Mouse (Mus musculus): Measurements from ENCODE around the gene Kcnn3. TPM values are rescaled to one million over a fixed set of nuclear protein-coding genes. Genes with fewer than 3 reads are reported as not detected.

Gene Kcnn3
- total RNA-seq, 2 experiments from 2014 or later = 3.3 to 6.0 TPM

- no peak for DNase-seq
- intact Hi-C loops (cut with DNase I; ENCODE audit: low total_unique reads) = loop anchor here (2.0 kb wide), 1 partner anchor 175 kb away; no protein-coding TSS in a partner anchor
Measured at GRCm38 (mm10) chr3:89512225-89512624, 7.7 kb upstream of the Kcnn3 start.

- no peak for DNase-seq
- intact Hi-C loops (cut with DNase I; ENCODE audit: low total_unique reads) = no loop called here
Measured at GRCm38 (mm10) chr3:89515444-89515843, 4.5 kb upstream of the Kcnn3 start.

GRCm38 (mm10) chr3:89516321-89516720 is 3.6 kb upstream of the Kcnn3 start:
- no peak for DNase-seq
- intact Hi-C loops (cut with DNase I; ENCODE audit: low total_unique reads) = no loop called here

GRCm38 (mm10) chr3:89520618-89521502 is 896 bp downstream of the Kcnn3 start:
- peak; percentile 55 for DNase-seq
- intact Hi-C loops (cut with DNase I; ENCODE audit: low total_unique reads) = no loop called here

GRCm38 (mm10) chr3:89521503-89521854 is 1.5 kb downstream of the Kcnn3 start:
- no peak for DNase-seq
- intact Hi-C loops (cut with DNase I; ENCODE audit: low total_unique reads) = no loop called here

GRCm38 (mm10) chr3:89522450-89523128 is 2.6 kb downstream of the Kcnn3 start:
- intact Hi-C loops (cut with DNase I; ENCODE audit: low total_unique reads) = no loop called here
- DNase-seq = peak; percentile 38

GRCm38 (mm10) chr3:89526298-89527090 is 6.5 kb downstream of the Kcnn3 start:
- intact Hi-C loops (cut with DNase I; ENCODE audit: low total_unique reads) = no loop called here
- no peak for DNase-seq

GRCm38 (mm10) chr3:89529796-89530195 is 9.8 kb downstream of the Kcnn3 start:
- intact Hi-C loops (cut with DNase I; ENCODE audit: low total_unique reads) = no loop called here
- no peak for DNase-seq

- intact Hi-C loops (cut with DNase I; ENCODE audit: low total_unique reads) = no loop called here
- peak; percentile 76 for DNase-seq
Measured at GRCm38 (mm10) chr3:89534566-89535097, 14.7 kb downstream of the Kcnn3 start.

GRCm38 (mm10) chr3:89535147-89535546 is 15.2 kb downstream of the Kcnn3 start:
- DNase-seq = no peak
- intact Hi-C loops (cut with DNase I; ENCODE audit: low total_unique reads) = no loop called here

- no peak for DNase-seq
- intact Hi-C loops (cut with DNase I; ENCODE audit: low total_unique reads) = no loop called here
Measured at GRCm38 (mm10) chr3:89539036-89539739, 19.2 kb downstream of the Kcnn3 start.

GRCm38 (mm10) chr3:89539740-89540370 is 19.9 kb downstream of the Kcnn3 start:
- intact Hi-C loops (cut with DNase I; ENCODE audit: low total_unique reads) = no loop called here
- no peak for DNase-seq

GRCm38 (mm10) chr3:89540371-89540743 is 20.4 kb downstream of the Kcnn3 start:
- DNase-seq = no peak
- intact Hi-C loops (cut with DNase I; ENCODE audit: low total_unique reads) = no loop called here

- no peak for DNase-seq
- intact Hi-C loops (cut with DNase I; ENCODE audit: low total_unique reads) = no loop called here
Measured at GRCm38 (mm10) chr3:89546951-89547350, 27.0 kb downstream of the Kcnn3 start.

- DNase-seq = no peak
- intact Hi-C loops (cut with DNase I; ENCODE audit: low total_unique reads) = no loop called here
Measured at GRCm38 (mm10) chr3:89548805-89549204, 28.8 kb downstream of the Kcnn3 start.

GRCm38 (mm10) chr3:89549488-89549887 is 29.5 kb downstream of the Kcnn3 start:
- intact Hi-C loops (cut with DNase I; ENCODE audit: low total_unique reads) = no loop called here
- DNase-seq = no peak

GRCm38 (mm10) chr3:89551880-89552279 is 31.9 kb downstream of the Kcnn3 start:
- intact Hi-C loops (cut with DNase I; ENCODE audit: low total_unique reads) = no loop called here
- DNase-seq = no peak

GRCm38 (mm10) chr3:89553432-89553831 is 33.5 kb downstream of the Kcnn3 start:
- intact Hi-C loops (cut with DNase I; ENCODE audit: low total_unique reads) = no loop called here
- no peak for DNase-seq

- no peak for DNase-seq
- intact Hi-C loops (cut with DNase I; ENCODE audit: low total_unique reads) = no loop called here
Measured at GRCm38 (mm10) chr3:89553946-89554345, 34.0 kb downstream of the Kcnn3 start.

All from gastrocnemius, postnatal 14 days (tissue).